Mouse (Mus musculus) G1E (cell line): ENCODE measurements around the gene Ccdc154. TPM values are rescaled to one million over a fixed set of nuclear protein-coding genes. Genes with fewer than 3 reads are reported as not detected.
A peak's percentile ranks its signal among the peaks of the same experiment; 100 is the strongest.

Experiments
- ATAC-seq: 2 replicates; pipeline ENCODE4 v1.8.0; 2016; ENCODE audit warnings: mild to moderate bottlenecking; ENCODE audit not compliant: insufficient number of reproducible peaks, poor library complexity, low FRiP score, severe bottlenecking; ENCODE audit errors: extremely low read depth
- DNase-seq: peaks from one replicate; pipeline ENCODE4 v3.0.0; 2012; ENCODE audit warnings: low spot score
- H3K27me3 ChIP-seq: 2 replicates; pipeline ENCODE4 v1.6.1; 2012; ENCODE audit warnings: mild to moderate bottlenecking, low read length, inconsistent platforms; ENCODE audit not compliant: insufficient read depth
- H3K36me3 ChIP-seq: replicated peaks from 2 replicates; pipeline ENCODE3; 2012; ENCODE audit warnings: mild to moderate bottlenecking, inconsistent platforms
- H3K4me1 ChIP-seq: 2 replicates; pipeline ENCODE4 v1.6.1; 2012; ENCODE audit warnings: low read depth, low read length, inconsistent platforms, mixed read lengths; ENCODE audit not compliant: insufficient read depth
- H3K4me3 ChIP-seq: 2 replicates; pipeline ENCODE4 v1.5.1; 2012; ENCODE audit warnings: low read depth, mild to moderate bottlenecking, inconsistent platforms, low read length, moderate library complexity, mixed read lengths
- H3K9me3 ChIP-seq: replicated peaks from 2 replicates; pipeline ENCODE4 v1.6.1; 2012; ENCODE audit warnings: inconsistent platforms
- CTCF ChIP-seq: IDR thresholded peaks from 2 replicates; pipeline ENCODE4 v1.5.1; 2012; ENCODE audit warnings: low read depth, low read length, inconsistent platforms, mixed read lengths
- GATA1 ChIP-seq: IDR thresholded peaks from 2 replicates; pipeline ENCODE4 v1.6.1; 2012; ENCODE audit warnings: borderline replicate concordance, low read length, inconsistent platforms, mixed read lengths
- GATA2 ChIP-seq: IDR thresholded peaks from 2 replicates; pipeline ENCODE4 v1.6.1; 2012; ENCODE audit warnings: low read depth, low read length, inconsistent platforms, borderline replicate concordance
- POLR2AphosphoS5 ChIP-seq: IDR thresholded peaks from 2 replicates; pipeline ENCODE4 v1.6.1; 2012; ENCODE audit warnings: low read depth, low read length, inconsistent platforms; ENCODE audit not compliant: insufficient replicate concordance
- TAL1 ChIP-seq: conservative IDR thresholded peaks from 2 replicates; pipeline ENCODE4 v1.6.1; 2012; ENCODE audit warnings: low read depth, low read length, inconsistent platforms, mixed read lengths
- polyA plus RNA-seq: library from polyadenylated mRNA; stranded (reverse); fragments of >175 nt; gene quantifications from 2 replicates; pipeline ENCODE4 v1.2.3, GENCODE M21; 2012
- total RNA-seq, 2 experiments: library from RNA; stranded (forward) in 1 of 2; stranded (reverse) in 1 of 2; fragments of 200-1000 nt in 1 of 2; fragments of >200 nt in 1 of 2; fragmentation: Nextera tagmentation in 1 of 2; gene quantifications; 2 replicates each; pipeline ENCODE4 v1.2.3; 2014 to 2017

The Ccdc154 gene
- total and polyA plus RNA-seq, 3 experiments = 0.05 TPM; not detected in 2

DNA sequence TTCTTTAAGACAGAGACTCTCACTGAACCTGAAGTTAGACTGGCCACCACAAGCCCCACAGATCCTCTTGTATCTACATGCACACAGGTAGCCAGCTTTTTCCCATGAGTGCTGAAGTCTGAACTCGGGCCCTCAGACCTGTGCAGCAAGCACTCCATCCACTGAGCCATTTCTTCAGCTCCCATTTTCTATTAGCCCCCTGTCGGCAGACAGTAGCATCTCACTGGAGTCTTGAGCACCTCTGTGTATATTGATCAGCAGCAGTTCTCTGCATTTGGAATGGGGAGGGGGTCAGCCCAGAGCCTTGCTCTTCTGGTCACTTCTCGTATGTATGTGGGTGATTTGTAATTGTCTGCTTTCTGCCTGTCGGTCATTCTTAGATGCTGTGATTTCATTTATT lies 22.3 kb upstream of the Ccdc154 start:
- Histone ChIP-seq H3K4me1 (peaks cover 40% of the 10 kb centered on the region), H3K27me3 (no peaks in the 10 kb centered on the region), H3K36me3 (peaks cover 87% of the 10 kb centered on the region), H3K9me3 (no peaks in the 10 kb centered on the region), H3K4me3 (no peak overlapping the region)
- TF ChIP-seq POLR2AphosphoS5 (no peak), TAL1 (no peak)
- DNase-seq (no peak), ATAC-seq (no peak)

DNA sequence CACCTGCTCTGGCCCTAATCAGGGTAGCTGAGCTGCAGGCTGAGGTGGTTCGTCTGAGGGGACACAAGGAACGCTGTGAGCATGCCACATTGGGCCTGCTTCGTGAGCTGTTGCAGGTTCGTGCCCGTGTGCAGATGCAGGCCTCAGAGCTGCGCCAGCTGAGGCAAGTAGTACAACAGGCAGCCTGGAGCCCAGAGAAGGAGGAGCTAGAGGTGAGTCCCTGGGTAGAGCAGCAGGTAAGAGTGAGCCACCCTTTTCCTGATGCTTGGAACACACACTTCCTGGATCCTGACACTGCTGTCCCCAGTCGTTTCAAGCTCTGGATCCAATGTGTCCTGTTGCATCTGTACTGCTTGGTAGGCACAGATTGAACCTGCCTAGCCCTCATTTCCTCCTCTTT lies 1.1 kb downstream of the Ccdc154 start:
- ATAC-seq = no peak
- Histone ChIP-seq H3K36me3 (peaks cover 47% of the 10 kb centered on the region), H3K9me3 (no peaks in the 10 kb centered on the region), H3K27me3 (peaks cover 37% of the 10 kb centered on the region), H3K4me1 (peaks cover 8% of the 10 kb centered on the region), H3K4me3 (no peak overlapping the region)
- no peak for DNase-seq
- TF ChIP-seq GATA1 (no peak), CTCF (no peak), TAL1 (no peak), GATA2 (no peak), POLR2AphosphoS5 (no peak)

DNA sequence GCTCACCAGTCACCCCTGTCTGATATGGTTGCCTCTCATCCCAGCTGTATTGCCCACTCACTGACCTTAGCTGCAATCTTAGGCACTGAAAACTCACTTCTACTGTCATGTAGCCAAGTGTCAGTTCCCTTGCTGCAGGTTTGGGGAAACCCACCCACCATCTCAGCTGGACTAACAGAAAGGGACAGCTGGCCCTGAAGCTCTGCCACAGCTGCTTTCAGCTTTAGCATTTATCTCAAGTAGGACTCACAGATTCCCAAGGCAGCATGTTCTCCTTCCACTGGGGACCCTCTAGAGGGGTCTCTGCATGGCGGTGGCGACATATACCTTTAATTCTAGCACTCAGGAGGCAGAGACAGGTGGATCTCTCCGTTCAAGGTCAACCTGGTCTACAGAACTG lies 2.5 kb downstream of the Ccdc154 start:
- Histone ChIP-seq H3K9me3 (no peaks in the 10 kb centered on the region), H3K4me3 (no peak overlapping the region), H3K27me3 (peaks cover 44% of the 10 kb centered on the region), H3K4me1 (peaks cover 10% of the 10 kb centered on the region), H3K36me3 (peaks cover 37% of the 10 kb centered on the region)
- DNase-seq (no peak), ATAC-seq (no peak)
- no peak for TF ChIP-seq POLR2AphosphoS5
- no peak for TF ChIP-seq GATA2
- TF ChIP-seq CTCF = no peak
- no peak for TF ChIP-seq GATA1
- no peak for TF ChIP-seq TAL1

DNA sequence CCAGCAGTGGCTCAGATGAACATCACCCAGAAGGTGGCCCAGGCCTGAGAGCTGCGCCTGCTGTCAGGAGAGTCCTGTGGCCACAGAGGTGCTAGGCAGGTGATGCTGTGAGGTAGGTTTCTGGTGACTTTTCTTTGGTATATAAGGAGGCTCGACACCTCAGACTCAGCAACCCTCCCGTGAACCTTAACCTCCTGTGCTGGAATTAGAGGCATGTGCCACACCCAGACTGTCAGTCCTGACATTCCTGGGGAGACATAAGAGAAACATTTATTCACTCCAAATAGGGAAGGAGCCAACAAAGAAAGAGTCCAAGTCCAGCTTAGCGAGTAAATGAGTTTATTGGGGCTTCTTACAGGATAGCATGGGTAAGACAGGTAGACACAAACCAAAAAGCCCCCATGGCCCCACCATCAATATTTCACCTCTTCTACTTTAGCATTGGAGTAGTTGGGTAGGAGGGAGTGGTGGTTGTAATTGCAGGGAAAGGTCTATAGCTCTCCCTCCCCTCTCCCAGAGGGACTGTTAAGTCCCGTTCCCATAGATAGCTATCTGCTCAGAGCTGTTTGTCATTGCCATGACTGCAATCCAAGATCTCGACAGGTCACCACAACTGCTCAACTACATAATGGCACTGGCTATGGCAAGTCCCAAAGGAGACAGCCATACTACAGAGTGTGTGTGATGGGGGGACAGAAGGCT lies 3.9 kb downstream of the Ccdc154 start:
- DNase-seq (no peak), ATAC-seq (no peak)
- H3K36me3 ChIP-seq = peaks cover 24% of the 10 kb centered on the region
- H3K27me3 ChIP-seq = peaks cover 54% of the 10 kb centered on the region
- no peak overlapping the region for H3K4me3 ChIP-seq
- no peaks in the 10 kb centered on the region for H3K9me3 ChIP-seq
- TF ChIP-seq GATA2 = no peak
- H3K4me1 ChIP-seq = peaks cover 10% of the 10 kb centered on the region

DNA sequence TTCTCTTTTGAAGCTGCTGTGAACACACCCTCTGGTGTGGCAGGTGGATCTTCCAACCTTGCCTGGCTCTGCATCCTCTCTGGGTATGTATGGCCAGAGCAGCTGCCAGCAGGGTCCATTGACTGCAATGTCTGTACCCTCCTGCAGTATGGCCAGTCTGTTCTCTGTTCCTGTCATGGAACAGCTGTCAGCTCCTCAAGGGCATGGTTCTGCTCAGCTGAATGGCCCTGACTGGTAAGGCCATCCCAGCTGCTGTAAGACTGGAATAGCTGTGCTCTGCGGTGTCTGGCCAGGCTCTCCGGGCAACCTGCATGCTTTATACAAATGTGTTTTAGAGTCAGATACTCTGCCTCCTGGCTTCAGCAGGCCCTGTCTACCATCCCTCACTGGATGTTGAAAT lies 7.4 kb downstream of the Ccdc154 start:
- Histone ChIP-seq H3K27me3 (peaks cover 79% of the 10 kb centered on the region), H3K4me3 (no peak overlapping the region), H3K36me3 (no peaks in the 10 kb centered on the region), H3K4me1 (peaks cover 7% of the 10 kb centered on the region; the same call in 1 of the 2 replicates), H3K9me3 (no peaks in the 10 kb centered on the region)
- TF ChIP-seq CTCF (no peak), GATA2 (no peak), POLR2AphosphoS5 (no peak), TAL1 (no peak), GATA1 (no peak)
- ATAC-seq = no peak
- no peak for DNase-seq

DNA sequence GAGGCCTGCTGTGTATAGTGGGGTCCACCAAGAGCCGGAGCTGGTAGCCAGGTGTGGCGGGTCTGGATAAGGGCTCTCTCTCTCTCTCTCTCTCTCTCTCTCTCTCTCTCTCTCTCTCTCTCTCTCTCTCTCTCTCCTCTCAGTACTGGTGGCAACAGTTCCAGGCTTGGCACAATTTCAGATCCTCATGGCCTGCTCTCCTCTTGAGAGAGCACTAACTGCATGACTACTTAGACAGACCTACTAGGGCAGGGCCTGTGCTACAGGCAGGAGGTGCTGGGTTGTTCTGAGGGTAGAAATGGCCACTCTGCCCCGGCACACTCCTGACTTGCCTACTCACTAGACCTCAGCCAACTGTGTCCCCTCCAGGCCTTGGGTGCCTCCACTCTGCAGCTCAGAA lies 10.3 kb downstream of the Ccdc154 start:
- ATAC-seq (no peak), DNase-seq (no peak)
- peaks cover 28% of the 10 kb centered on the region for H3K4me1 ChIP-seq
- H3K9me3 ChIP-seq = no peaks in the 10 kb centered on the region
- no peaks in the 10 kb centered on the region for H3K36me3 ChIP-seq
- H3K27me3 ChIP-seq = peaks cover 78% of the 10 kb centered on the region
- H3K4me3 ChIP-seq = no peak overlapping the region
- TF ChIP-seq GATA2 (no peak), POLR2AphosphoS5 (no peak), CTCF (no peak), GATA1 (no peak), TAL1 (no peak)

DNA sequence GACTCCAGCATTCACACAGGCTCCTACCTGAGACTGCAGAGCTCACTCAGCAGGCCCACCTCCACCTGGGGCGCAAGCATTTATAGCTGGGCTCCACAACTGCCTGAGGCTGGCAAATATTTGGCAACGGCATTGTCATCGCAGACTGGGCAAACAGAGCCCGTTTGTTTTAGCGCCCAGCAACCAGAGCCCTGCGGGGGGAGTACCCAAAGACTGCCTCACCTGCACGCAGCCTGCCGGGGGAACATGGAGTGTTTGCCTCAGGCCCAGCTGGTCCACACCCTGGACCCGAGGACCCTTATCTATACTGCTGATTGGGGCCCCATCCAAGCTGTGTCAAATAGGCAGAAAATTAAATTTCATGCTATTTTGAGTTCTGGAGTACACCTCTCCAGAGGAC lies 13.2 kb downstream of the Ccdc154 start, which contains the start of gene Gm38655:
Gene Gm38655 (minus strand): TSS at position 61 of the 400 bp plus-strand sequence.
- ATAC-seq = no peak

More for the DNA sequence above, 13.2 kb downstream of the Ccdc154 start, which contains the start of gene Gm38655:
- peaks cover 75% of the 10 kb centered on the region for H3K27me3 ChIP-seq
- peaks cover 33% of the 10 kb centered on the region for H3K4me1 ChIP-seq
- no peaks in the 10 kb centered on the region for H3K9me3 ChIP-seq
- peak within 1 kb of the TSS; percentile 28; the same call in 1 of the 2 replicates for H3K4me3 ChIP-seq
- no peaks in the 10 kb centered on the region for H3K36me3 ChIP-seq
- DNase-seq = no peak
- TF ChIP-seq POLR2AphosphoS5 (no peak), GATA2 (no peak), CTCF (no peak), TAL1 (no peak)
